Mouse (Mus musculus) frontal cortex, postnatal 10 days (tissue): ENCODE results near the gene Gm14525.
"Not testable (repeated sequence)": the region's sequence is repeated elsewhere in the genome, so short reads cannot be mapped to it uniquely, and the experiment has no call there.

Experiments
- DNase-seq, 2 experiments: peaks; one replicate each; pipeline ENCODE4 v3.0.0; 2022; ENCODE audit warnings: low spot score in 2 of 2, mixed read lengths in 1 of 2

The Gm14525 gene

GRCm38 (mm10) chrX:26702538-26702937, at the start of gene Gm14525:
Gm14525 (minus strand) TSS chrX:26702638.
- DNase-seq, result not testable (repeated sequence)
